Mouse (Mus musculus): ENCODE measurements around the gene Col4a2.

DNA sequence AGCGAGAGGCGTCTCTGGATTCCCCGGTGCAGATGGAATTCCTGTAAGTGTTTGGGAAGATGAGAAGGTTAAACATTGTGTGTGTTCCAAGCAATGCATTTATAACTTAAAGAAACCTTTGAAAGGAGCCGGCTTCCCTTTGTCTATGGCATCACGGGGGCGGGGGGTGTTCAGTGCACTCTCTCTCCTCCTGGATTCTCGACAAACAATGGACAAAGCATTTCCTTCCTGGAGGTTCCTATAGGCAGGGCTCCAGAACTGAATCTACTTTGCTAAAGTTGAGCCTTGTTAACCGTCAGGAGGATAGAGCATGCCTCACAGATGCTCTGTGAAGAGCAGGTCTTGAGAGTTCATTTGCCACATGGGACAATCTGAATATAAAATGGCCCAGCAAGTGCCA is 87.1 kb downstream of the Col4a2 start:
- TF ChIP-seq CTCF (IDR thresholded peaks at IDR 0.05; ENCODE audit: low read depth) (no peak), EP300 (optimal IDR thresholded peaks at IDR 0.05) (no peak)
